Mouse (Mus musculus): ENCODE measurements around the gene Snx18.

GRCm38 (mm10) chr13:113573377-113573776, 45.0 kb downstream of the Snx18 start:
- TF ChIP-seq TAL1 (IDR thresholded peaks at IDR 0.05; ENCODE audit: low read length) (no peak), GATA1 (IDR thresholded peaks at IDR 0.05; ENCODE audit: low read length) (no peak)

Measured in erythroblast, embryonic 14.5 days (primary cell).